Mouse (Mus musculus) adrenal gland, postnatal 4 days (tissue): ENCODE measurements around the gene Rad50. TPM values are rescaled to one million over a fixed set of nuclear protein-coding genes. Genes with fewer than 3 reads are reported as not detected.
A peak's percentile ranks its signal among the peaks of the same experiment; 100 is the strongest.

Experiments
- DNase-seq, 2 experiments: peaks; one replicate each; pipeline ENCODE4 v3.0.0; 2021 to 2022; ENCODE audit warnings: low spot score in 2 of 2, mixed read lengths in 2 of 2
- long read RNA-seq, 2 experiments: library from polyadenylated mRNA; stranded (forward); transcript quantifications; one replicate each; pipeline ENCODE4 v2.0.0; 2021
- total RNA-seq, 2 experiments: library from RNA; stranded (reverse); gene quantifications; 2 replicates each; pipeline ENCODE4 v1.2.3; 2021

Rad50 gene
- 10 to 100 TPM; 21.5 to 24.4 TPM for total RNA-seq
- long read RNA-seq, experiment 1, full-length matches to known transcripts = 1 of 3 reads
- long read RNA-seq, experiment 1, partial matches to known transcripts = 0 of 3 reads
- long read RNA-seq, experiment 1, other reads (novel, unspliced or antisense) = 2 of 3 reads
- long read RNA-seq, experiment 2, full-length matches to known transcripts = 9 of 30 reads
- long read RNA-seq, experiment 2, partial matches to known transcripts = 15 of 30 reads
- long read RNA-seq, experiment 2, other reads (novel, unspliced or antisense) = 6 of 30 reads

- peak; percentile 75 to 84 for DNase-seq
These were observed at the start of gene Rad50 for GRCm38 (mm10) chr11:53706934-53707717. TSS of gene Rad50 (minus strand) at chr11:53707319.

- DNase-seq = no peak
These were observed 48.0 kb upstream of the Rad50 start for GRCm38 (mm10) chr11:53755011-53755595.

DNA sequence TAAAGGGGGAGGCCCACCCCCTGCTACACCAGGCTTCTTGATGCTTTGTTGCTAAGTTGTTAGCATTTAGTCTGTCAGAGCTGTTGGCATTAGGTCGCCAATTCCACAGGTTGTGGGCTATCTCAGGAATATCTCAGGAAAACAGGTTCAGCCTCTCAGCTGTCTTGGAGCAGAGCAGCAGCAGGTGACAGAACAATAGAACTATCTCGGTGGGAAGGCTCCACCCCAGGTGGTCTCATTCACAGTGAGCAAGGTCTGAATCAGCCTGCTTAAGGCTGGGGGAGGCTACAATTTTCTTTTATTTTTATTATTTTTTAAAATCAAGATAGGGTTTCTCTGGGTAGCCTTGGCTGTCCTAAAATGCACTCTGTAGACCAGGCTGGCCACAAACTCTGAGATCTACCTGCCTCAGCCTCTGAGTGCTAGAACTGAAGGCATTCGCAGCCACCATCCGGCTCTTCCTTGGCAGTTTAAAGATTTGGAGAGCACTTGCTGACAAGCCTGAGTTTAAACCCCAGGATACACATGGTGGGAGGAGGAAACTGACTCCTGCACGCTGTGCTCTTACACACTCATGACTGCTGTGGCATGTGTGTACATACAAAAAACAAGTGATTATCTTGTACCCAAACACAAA is 42.7 kb upstream of the Rad50 start:
- DNase-seq = no peak

GRCm38 (mm10) chr11:53749306-53749705 is 42.2 kb upstream of the Rad50 start:
- no peak for DNase-seq

DNA sequence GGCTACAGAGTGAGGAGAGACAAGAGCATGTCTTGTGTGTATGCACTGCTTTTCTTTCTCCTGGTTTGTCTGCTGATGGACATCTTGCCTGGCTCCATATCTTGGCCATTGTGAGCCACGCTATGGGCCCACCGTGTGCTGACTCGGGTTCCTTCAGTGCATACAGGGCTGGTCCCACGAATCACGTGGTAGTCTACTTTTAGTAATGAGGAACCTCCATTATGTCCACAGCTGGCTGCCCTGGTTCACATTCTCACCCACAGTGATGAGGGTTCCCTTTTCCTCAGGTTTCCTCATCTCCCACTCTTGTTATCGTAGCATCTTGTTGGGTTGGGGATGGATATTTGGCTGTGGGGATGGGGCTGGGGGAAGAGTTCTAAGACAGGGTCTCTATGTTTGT is 41.5 kb upstream of the Rad50 start:
- no peak for DNase-seq

DNA sequence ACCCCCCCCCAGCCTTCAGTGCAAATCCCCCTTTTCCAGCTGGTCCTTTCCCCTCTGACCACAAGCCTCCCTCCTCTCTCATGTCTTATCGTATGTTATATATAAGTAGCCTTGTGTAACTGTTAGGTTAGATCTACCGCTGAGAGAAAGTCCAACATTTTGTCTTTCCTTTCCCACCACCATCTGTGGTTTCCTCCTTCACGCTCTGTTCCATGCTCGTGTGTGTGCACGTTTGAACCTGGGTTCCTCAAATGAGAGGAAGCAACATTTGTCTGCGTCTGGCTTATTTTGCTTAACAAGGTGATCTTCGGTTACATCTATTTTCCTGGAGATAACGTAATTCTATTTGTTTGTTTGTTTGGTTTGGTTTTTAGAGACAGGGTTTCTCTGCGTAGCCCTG is 40.9 kb upstream of the Rad50 start:
- no peak for DNase-seq

GRCm38 (mm10) chr11:53745260-53745659 is 38.1 kb upstream of the Rad50 start:
- no peak for DNase-seq

- no peak for DNase-seq
These were observed 35.2 kb upstream of the Rad50 start for GRCm38 (mm10) chr11:53742353-53742752.

DNA sequence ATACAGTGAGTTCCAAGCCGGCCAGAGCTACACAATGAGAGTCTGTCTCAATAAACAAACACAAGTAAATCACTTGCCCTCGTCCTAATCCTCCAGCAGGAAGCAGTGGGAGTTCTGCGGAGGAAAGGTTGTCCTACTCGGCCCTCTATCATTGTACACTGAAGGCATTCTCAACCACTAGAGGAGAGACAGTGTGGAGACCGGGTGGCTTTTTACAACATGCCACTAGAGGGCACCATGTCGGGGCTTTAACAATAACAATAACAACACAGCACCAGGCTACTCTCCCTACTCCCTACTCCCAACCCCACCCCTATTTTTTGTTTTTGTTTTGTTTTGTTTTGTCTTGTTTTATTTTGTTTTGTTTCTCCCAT is 30.4 kb upstream of the Rad50 start:
- peak in 1 of 2 experiments; percentile 31 for DNase-seq

DNA sequence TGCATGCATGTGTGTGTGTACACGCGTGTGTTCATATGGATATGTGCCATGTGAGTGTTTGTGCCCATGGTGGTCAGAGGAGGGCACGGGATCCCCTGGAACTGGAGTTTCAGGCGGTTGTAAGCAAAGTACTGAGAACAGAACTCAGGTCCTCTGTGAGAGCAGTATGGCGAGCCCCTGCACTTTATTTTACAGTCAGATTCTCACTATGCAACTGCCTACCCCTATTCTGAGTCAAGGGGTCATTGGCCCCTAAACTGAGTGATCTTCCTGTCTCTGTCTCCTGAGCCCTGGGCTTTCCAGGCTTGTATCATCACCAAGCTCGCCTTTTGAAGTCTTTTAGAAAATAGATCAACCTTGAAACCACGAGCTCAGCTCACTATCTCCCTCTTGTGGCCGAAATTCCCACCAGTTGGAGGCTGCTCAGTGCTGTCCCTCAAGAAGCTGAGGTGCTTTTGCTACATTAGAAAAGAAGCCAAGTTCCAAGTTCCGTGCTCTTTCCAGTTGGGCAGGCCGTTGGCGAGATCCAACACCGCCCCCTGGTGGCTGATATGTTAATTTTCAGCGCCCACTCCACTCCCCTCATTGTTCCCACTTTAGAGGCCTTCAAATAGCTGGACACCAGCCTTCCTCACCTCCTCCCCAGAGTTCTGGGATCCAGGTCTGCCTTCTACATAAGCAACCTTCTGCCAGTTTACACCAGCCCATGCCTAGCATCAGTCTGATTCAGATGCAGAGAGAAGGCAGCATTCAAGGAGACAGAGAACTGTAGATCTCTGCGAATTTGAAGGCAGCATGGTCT is 29.9 kb upstream of the Rad50 start:
- DNase-seq = peak; percentile 45 to 63

- peak in 1 of 2 experiments; percentile 33 for DNase-seq
These were observed 28.6 kb upstream of the Rad50 start for GRCm38 (mm10) chr11:53735682-53736245.

- DNase-seq = no peak
These were observed 28.0 kb upstream of the Rad50 start for GRCm38 (mm10) chr11:53734970-53735681.

GRCm38 (mm10) chr11:53734431-53734830 is 27.3 kb upstream of the Rad50 start:
- no peak for DNase-seq

DNA sequence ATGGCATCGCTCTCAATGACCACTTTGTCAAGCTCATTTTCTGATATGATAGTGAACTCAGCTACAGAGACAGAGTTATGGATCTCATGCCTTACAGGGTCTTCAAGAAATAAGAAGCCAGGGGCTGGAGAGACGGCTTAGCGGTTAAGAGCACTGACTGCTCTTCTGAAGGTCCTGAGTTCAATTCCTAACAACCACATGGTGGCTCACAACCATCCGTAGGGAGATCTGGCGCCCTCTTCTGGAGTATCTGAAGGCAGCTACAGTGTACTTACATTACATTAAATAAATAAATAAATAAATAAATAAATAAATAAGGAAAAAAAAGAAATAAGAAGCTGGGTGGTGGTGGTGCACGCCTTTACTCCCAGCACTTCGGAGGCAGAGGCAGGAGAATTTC is 26.7 kb upstream of the Rad50 start:
- no peak for DNase-seq

DNA sequence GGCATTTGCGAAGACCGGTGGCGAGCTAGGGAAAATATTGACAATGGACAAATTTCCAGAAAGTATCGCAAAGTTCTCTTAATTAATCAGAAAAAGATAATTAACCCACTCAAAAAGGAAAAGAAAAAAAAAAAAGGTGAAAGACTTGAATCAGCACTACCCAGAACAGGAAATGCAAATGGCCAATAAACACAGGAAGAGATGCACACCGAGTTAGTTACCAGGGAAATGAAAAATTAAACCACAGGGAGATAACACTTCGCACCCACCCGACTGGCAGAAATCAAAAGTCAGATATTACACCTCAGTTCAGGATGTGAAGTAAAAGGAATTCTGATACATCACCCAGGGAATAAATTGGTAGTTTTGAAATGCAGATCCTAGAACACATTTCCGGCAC is 25.1 kb upstream of the Rad50 start:
- DNase-seq = no peak

DNA sequence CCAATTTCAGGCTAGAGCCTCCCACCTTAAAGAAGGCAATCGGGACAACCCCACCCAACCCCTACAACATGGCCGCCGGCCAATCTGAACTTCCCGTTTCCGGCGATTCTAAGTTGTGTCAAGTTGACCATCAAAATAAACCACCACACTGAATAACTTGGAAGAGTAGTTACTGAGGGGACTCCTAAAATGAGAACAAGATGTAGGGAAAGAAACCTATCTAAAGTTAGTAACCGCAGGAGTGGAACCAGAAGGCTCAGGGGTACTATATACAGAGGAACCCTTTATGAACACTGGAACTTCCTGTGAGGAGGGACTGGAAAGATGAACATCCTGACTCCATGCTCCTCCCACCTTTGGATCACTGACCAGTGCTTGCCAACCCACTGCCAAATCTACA is 24.3 kb upstream of the Rad50 start:
- no peak for DNase-seq

DNA sequence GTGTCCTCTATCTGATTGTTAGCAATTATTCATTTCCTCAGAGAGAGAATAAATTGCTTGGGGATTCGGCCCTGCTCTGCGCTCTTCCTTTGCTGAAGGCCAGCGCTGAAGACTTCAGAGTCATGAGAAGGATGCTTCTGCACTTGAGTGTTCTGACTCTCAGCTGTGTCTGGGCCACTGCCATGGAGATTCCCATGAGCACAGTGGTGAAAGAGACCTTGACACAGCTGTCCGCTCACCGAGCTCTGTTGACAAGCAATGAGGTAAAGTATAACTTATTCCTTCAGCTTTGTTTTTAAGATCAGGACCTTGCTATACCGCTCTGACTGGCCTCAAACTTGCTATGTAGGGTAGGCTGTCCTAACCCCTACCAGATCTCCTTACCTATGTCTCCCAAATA is 13.6 kb upstream of the Rad50 start, which contains the start of gene Il5:
Gene Il5 (plus strand): TSS at position 80 of the 400 bp plus-strand sequence.
- DNase-seq = no peak

DNA sequence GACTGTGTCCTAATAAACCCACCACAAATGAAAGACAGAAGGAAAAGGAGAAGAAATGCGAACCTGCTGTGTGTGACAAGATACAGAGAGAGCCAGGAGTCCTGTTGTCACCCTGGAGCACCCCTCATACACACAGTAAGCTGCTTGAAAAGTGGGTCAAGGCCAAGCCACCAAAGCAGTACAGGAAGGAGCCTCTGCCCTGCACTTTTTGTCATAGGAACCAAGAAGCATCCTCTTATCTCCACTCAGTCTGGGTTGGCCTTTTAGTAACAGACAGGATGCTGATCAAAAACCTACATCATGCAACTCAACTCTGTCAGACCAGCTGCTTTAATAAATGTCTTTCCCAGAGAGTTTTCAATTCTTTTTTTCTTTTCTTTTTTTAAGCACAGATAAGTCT is 12.6 kb upstream of the Rad50 start:
- no peak for DNase-seq

- DNase-seq = no peak
These were observed 545 bp upstream of the Rad50 start for GRCm38 (mm10) chr11:53707718-53708009.
